Mouse (Mus musculus) natural killer cell, adult 2 months (primary cell): ENCODE data around the gene Lrrc41.
A peak's percentile ranks its signal among the peaks of the same experiment; 100 is the strongest.

Source experiments
- DNase-seq, 2 experiments: peaks; one replicate each; pipeline ENCODE4 v3.0.0; 2022; ENCODE audit warnings: low spot score in 2 of 2

Lrrc41 gene

GRCm38 (mm10) chr4:116143891-116144717 lies 69.0 kb downstream of the Lrrc41 start:
- DNase-seq = peak in 1 of 2 experiments; percentile 32
